Mouse (Mus musculus): ENCODE data around the gene Gm10130. TPM values are rescaled to one million over a fixed set of nuclear protein-coding genes. Genes with fewer than 3 reads are reported as not detected.

Gene Gm10130
- not detected in 2 replicates for polyA plus RNA-seq (2012; rRNA removed)

DNA sequence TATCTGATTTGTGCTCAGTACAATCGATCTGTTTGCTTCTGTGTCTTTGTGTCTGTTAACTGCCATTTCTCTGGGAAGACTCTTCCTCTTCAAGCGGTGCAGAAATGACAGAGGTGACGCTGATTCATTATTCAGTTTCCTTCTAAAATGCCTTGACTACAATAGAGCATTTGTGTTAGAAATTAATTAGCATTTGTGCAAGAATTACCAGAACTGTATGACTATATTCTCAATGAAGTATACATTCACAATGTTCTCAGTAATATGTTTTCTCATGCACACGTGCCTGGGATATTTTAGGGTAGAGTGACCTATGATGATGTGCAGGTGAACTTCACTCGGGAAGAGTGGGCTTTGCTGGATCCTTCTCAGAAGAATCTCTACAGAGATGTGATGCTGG lies at the start of gene Gm10130:
Gene Gm10130 (plus strand): TSS at position 301 of the 400 bp plus-strand sequence.

DNA sequence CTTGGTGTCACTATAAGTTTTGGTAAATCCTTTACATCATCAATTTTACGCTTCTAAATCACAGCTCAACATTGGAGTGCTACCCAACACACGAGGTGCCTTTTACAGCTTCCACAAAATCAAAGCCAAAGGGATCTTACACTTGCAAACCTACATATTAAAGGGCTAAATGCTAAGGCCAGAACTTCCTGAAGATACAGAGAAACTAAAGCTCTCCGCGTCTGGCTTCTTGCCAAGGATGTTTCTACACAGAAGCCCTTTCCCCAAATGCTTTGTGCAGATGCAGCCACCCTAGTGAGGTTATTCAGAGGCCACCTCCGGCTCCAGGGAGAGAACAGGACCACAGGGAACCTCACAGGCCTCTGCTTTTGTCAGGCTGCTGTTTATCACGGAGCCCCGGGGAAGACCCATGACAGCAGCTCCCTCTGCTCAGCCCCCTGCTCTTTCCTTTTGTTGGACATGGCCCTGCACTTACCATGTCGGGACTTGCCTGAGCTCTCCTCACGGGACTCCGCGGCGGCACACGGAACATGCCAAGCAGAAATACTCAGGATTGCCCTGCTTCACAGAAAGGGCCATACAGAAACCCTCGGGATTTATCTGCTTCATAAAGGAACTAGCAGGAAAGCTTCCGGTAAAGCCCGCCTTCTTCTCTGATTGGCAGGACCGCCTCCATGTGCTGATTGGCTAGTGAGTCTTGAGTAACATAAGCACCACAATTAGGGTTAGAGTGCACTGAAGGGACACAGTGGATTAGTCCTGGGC lies 38.8 kb downstream of the Gm10130 start, which contains the start of gene 3300002I08Rik:
Gene 3300002I08Rik (minus strand): TSS at position 653 of the 765 bp plus-strand sequence.

Other genes with a start within 250 kb of the Gm10130 start
- 3.9 and 4.0 TPM in 2 replicates for gene Zfp120, start 187.0 kb upstream of the Gm10130 start, polyA plus RNA-seq (2012; rRNA removed)
- not detected in 2 replicates for gene Gm10770, start 144.0 kb upstream of the Gm10130 start, polyA plus RNA-seq (2012; rRNA removed)
- not detected in 2 replicates for gene Gm14139, start 141.9 kb upstream of the Gm10130 start, polyA plus RNA-seq (2012; rRNA removed)
- gene Zfp937, start 105.6 kb upstream of the Gm10130 start, polyA plus RNA-seq (2012; rRNA removed) = 3.3 and 3.4 TPM in 2 replicates
- gene Gm21994, start 68.1 kb upstream of the Gm10130 start, polyA plus RNA-seq (2012; rRNA removed) = 0.92 and 1.2 TPM in 2 replicates
- gene Gm14124, start 66.2 kb upstream of the Gm10130 start, polyA plus RNA-seq (2012; rRNA removed) = 0.01 and 0.06 TPM in 2 replicates
- gene 3300002I08Rik, start 39.1 kb downstream of the Gm10130 start, polyA plus RNA-seq (2012; rRNA removed) = 6.3 and 6.8 TPM in 2 replicates
- gene Zfp442, start 127.8 kb downstream of the Gm10130 start, polyA plus RNA-seq (2012; rRNA removed) = 1.8 and 1.9 TPM in 2 replicates
- 0.01 TPM in 1 of 2 replicates, not detected in the other for gene Zfp345, start 161.4 kb downstream of the Gm10130 start, polyA plus RNA-seq (2012; rRNA removed)
- 0.12 TPM in 1 of 2 replicates, not detected in the other for gene Cst7, start 246.7 kb downstream of the Gm10130 start, polyA plus RNA-seq (2012; rRNA removed)

All from central nervous system, embryonic 18 days (tissue).